Mouse (Mus musculus): ENCODE results near the gene Cltb. TPM values are rescaled to one million over a fixed set of nuclear protein-coding genes. Genes with fewer than 3 reads are reported as not detected.
"Not testable (repeated sequence)": the region's sequence is repeated elsewhere in the genome, so short reads cannot be mapped to it uniquely, and the experiment has no call there.

Cltb gene
- 10 to 100 TPM; 86.4 to 95.0 TPM for total RNA-seq (2021)
- long read RNA-seq, experiment 1, transcript Cltb-202 (5 exons, 2,186 nt), result major isoform, 84 of 131 reads
- long read RNA-seq, experiment 1, partial matches to known transcripts, result 4 of 131 reads
- long read RNA-seq, experiment 1, other reads (novel, unspliced or antisense), result 43 of 131 reads
- long read RNA-seq, experiment 2, transcript Cltb-202 (5 exons, 2,186 nt), result major isoform, 95 of 157 reads
- long read RNA-seq, experiment 2, partial matches to known transcripts, result 5 of 157 reads
- long read RNA-seq, experiment 2, other reads (novel, unspliced or antisense), result 57 of 157 reads

GRCm38 (mm10) chr13:54610972-54611754 is at the start of gene Cltb:
Cltb (minus strand) TSS chr13:54611344.
- DNase-seq, result peak; percentile 89
- intact Hi-C loops (cut with DNase I; ENCODE audit: low total_unique reads), result no loop called here

- intact Hi-C loops (cut with DNase I; ENCODE audit: low total_unique reads), result no loop called here
- DNase-seq, result no peak
Measured at GRCm38 (mm10) chr13:54660877-54661276, 49.7 kb upstream of the Cltb start.

GRCm38 (mm10) chr13:54650461-54650860 is 39.3 kb upstream of the Cltb start:
- intact Hi-C loops (cut with DNase I; ENCODE audit: low total_unique reads), result no loop called here

GRCm38 (mm10) chr13:54635011-54635410 is 23.9 kb upstream of the Cltb start:
- intact Hi-C loops (cut with DNase I; ENCODE audit: low total_unique reads), result no loop called here
- no peak for DNase-seq

More at GRCm38 (mm10) chr13:54650461-54650860, 39.3 kb upstream of the Cltb start:
- no peak for DNase-seq

GRCm38 (mm10) chr13:54632731-54633277 is 21.7 kb upstream of the Cltb start:
- no peak for DNase-seq
- intact Hi-C loops (cut with DNase I; ENCODE audit: low total_unique reads), result no loop called here

- intact Hi-C loops (cut with DNase I; ENCODE audit: low total_unique reads), result no loop called here
- DNase-seq, result no peak
Measured at GRCm38 (mm10) chr13:54629128-54629527, 18.0 kb upstream of the Cltb start.

- no peak for DNase-seq
Measured at GRCm38 (mm10) chr13:54621960-54622521, 10.9 kb upstream of the Cltb start.

GRCm38 (mm10) chr13:54621155-54621932 is 10.2 kb upstream of the Cltb start, which contains the start of gene Faf2:
Faf2 (plus strand) TSS chr13:54621784.
- intact Hi-C loops (cut with DNase I; ENCODE audit: low total_unique reads), result no loop called here
- peak; percentile 97 for DNase-seq

More at GRCm38 (mm10) chr13:54621960-54622521, 10.9 kb upstream of the Cltb start:
- intact Hi-C loops (cut with DNase I; ENCODE audit: low total_unique reads), result no loop called here

- intact Hi-C loops (cut with DNase I; ENCODE audit: low total_unique reads), result no loop called here
- DNase-seq, result no peak
Measured at GRCm38 (mm10) chr13:54616998-54617397, 5.9 kb upstream of the Cltb start.

GRCm38 (mm10) chr13:54616307-54616706 is 5.2 kb upstream of the Cltb start:
- intact Hi-C loops (cut with DNase I; ENCODE audit: low total_unique reads), result no loop called here
- DNase-seq, result no peak

- intact Hi-C loops (cut with DNase I; ENCODE audit: low total_unique reads); DNase-seq: not testable (repeated sequence)
Measured at GRCm38 (mm10) chr13:54613141-54613540, 2.0 kb upstream of the Cltb start.

GRCm38 (mm10) chr13:54610613-54610971 is 552 bp downstream of the Cltb start:
- peak; percentile 19 for DNase-seq
- intact Hi-C loops (cut with DNase I; ENCODE audit: low total_unique reads), result no loop called here

- intact Hi-C loops (cut with DNase I; ENCODE audit: low total_unique reads), result no loop called here
Measured at GRCm38 (mm10) chr13:54609301-54609700, 1.8 kb downstream of the Cltb start.

GRCm38 (mm10) chr13:54608666-54609065 is 2.5 kb downstream of the Cltb start:
- intact Hi-C loops (cut with DNase I; ENCODE audit: low total_unique reads), result no loop called here
- peak; percentile 50 for DNase-seq

More at GRCm38 (mm10) chr13:54609301-54609700, 1.8 kb downstream of the Cltb start:
- no peak for DNase-seq

- intact Hi-C loops (cut with DNase I; ENCODE audit: low total_unique reads), result no loop called here
Measured at GRCm38 (mm10) chr13:54608002-54608401, 3.1 kb downstream of the Cltb start.

GRCm38 (mm10) chr13:54607204-54607603 is 3.9 kb downstream of the Cltb start:
- no peak for DNase-seq
- intact Hi-C loops (cut with DNase I; ENCODE audit: low total_unique reads), result no loop called here

More at GRCm38 (mm10) chr13:54608002-54608401, 3.1 kb downstream of the Cltb start:
- no peak for DNase-seq

GRCm38 (mm10) chr13:54605426-54605825 is 5.7 kb downstream of the Cltb start:
- DNase-seq, result no peak
- intact Hi-C loops (cut with DNase I; ENCODE audit: low total_unique reads), result no loop called here

- DNase-seq, result no peak
- intact Hi-C loops (cut with DNase I; ENCODE audit: low total_unique reads), result no loop called here
Measured at GRCm38 (mm10) chr13:54604221-54604620, 6.9 kb downstream of the Cltb start.

GRCm38 (mm10) chr13:54603501-54603900 is 7.6 kb downstream of the Cltb start:
- DNase-seq, result no peak
- intact Hi-C loops (cut with DNase I; ENCODE audit: low total_unique reads), result no loop called here
